Mouse (Mus musculus): ENCODE results near the gene Stac2. TPM values are rescaled to one million over a fixed set of nuclear protein-coding genes. Genes with fewer than 3 reads are reported as not detected.

The Stac2 gene
- polyA plus RNA-seq, 1 experiment from 2014 or later = 0.17 TPM

- ATAC-seq (ENCODE audit: insufficient number of reproducible peaks, low FRiP score, low TSS enrichment, low read depth) = no peak
- Histone ChIP-seq H3K9me3 (ENCODE audit: control insufficient read depth, low read length) (no peaks in the 10 kb centered on the region), H3K27ac (replicated peaks; ENCODE audit: low read depth, low read length) (no peak overlapping the region), H3K27me3 (ENCODE audit: control insufficient read depth, insufficient read depth, low read length) (no peaks in the 10 kb centered on the region), H3K9ac (ENCODE audit: low read length) (no peak overlapping the region), H3K4me3 (ENCODE audit: low read depth, low read length) (no peak overlapping the region), H3K4me2 (ENCODE audit: low read depth, severe bottlenecking) (no peak overlapping the region), H3K4me1 (ENCODE audit: control insufficient read depth, insufficient read depth, low read length) (peaks cover 15% of the 10 kb centered on the region), H3K36me3 (ENCODE audit: control insufficient read depth, insufficient read depth, low read length) (peaks cover 2% of the 10 kb centered on the region; the same call in 1 of the 2 replicates)
- WGBS = 65% methylated on average over 6 of the region's 6 CpGs
- DNase-seq (ENCODE audit: low spot score) = no peak
Measured at GRCm38 (mm10) chr11:98018222-98018621, 35.0 kb downstream of the Stac2 start.

- Histone ChIP-seq H3K9ac (ENCODE audit: low read length) (no peak overlapping the region), H3K27me3 (ENCODE audit: control insufficient read depth, insufficient read depth, low read length) (no peaks in the 10 kb centered on the region), H3K4me1 (ENCODE audit: control insufficient read depth, insufficient read depth, low read length) (peaks cover 15% of the 10 kb centered on the region), H3K4me3 (ENCODE audit: low read depth, low read length) (no peak overlapping the region), H3K9me3 (ENCODE audit: control insufficient read depth, low read length) (no peaks in the 10 kb centered on the region), H3K4me2 (ENCODE audit: low read depth, severe bottlenecking) (no peak overlapping the region), H3K36me3 (ENCODE audit: control insufficient read depth, insufficient read depth, low read length) (peaks cover 2% of the 10 kb centered on the region; the same call in 1 of the 2 replicates), H3K27ac (replicated peaks; ENCODE audit: low read depth, low read length) (no peak overlapping the region)
- DNase-seq (ENCODE audit: low spot score) (no peak), ATAC-seq (ENCODE audit: insufficient number of reproducible peaks, low FRiP score, low TSS enrichment, low read depth) (no peak)
- 61% methylated on average over 4 of the region's 4 CpGs for WGBS
Measured at GRCm38 (mm10) chr11:98016824-98017223, 36.4 kb downstream of the Stac2 start.

DNA sequence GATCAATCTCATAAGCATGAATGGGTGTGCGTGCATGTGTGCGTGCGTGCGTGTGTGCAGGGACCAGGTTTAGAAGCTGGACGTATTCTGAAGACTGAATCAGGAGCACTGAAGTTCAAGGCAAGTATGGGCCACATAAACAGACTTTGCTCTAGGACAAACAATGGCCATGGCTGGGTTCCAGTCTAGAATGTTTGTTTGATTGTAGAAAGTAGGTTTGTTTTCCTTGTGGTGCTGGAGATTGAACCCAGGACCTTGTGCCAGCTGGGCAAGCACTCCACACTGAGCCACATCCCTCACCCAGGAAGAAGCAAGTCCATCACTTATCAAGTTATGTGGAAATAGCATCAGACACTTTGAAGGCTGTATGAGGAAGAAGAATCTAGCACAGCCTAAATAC, 37.1 kb downstream of the Stac2 start:
- no peak overlapping the region for H3K9ac ChIP-seq (ENCODE audit: low read length)
- H3K36me3 ChIP-seq (ENCODE audit: control insufficient read depth, insufficient read depth, low read length) = peaks cover 2% of the 10 kb centered on the region; the same call in 1 of the 2 replicates
- no peak overlapping the region for H3K27ac ChIP-seq (replicated peaks; ENCODE audit: low read depth, low read length)
- no peaks in the 10 kb centered on the region for H3K27me3 ChIP-seq (ENCODE audit: control insufficient read depth, insufficient read depth, low read length)
- no peak overlapping the region for H3K4me2 ChIP-seq (ENCODE audit: low read depth, severe bottlenecking)
- no peaks in the 10 kb centered on the region for H3K9me3 ChIP-seq (ENCODE audit: control insufficient read depth, low read length)
- no peak for DNase-seq (ENCODE audit: low spot score)
- 95% methylated on average over 5 of the region's 5 CpGs for WGBS
- H3K4me3 ChIP-seq (ENCODE audit: low read depth, low read length) = no peak overlapping the region
- no peak for ATAC-seq (ENCODE audit: insufficient number of reproducible peaks, low FRiP score, low TSS enrichment, low read depth)
- H3K4me1 ChIP-seq (ENCODE audit: control insufficient read depth, insufficient read depth, low read length) = peaks cover 10% of the 10 kb centered on the region

GRCm38 (mm10) chr11:98012831-98013230, 40.4 kb downstream of the Stac2 start:
- Histone ChIP-seq H3K27ac (replicated peaks; ENCODE audit: low read depth, low read length) (no peak overlapping the region), H3K4me3 (ENCODE audit: low read depth, low read length) (no peak overlapping the region), H3K9me3 (ENCODE audit: control insufficient read depth, low read length) (no peaks in the 10 kb centered on the region), H3K36me3 (ENCODE audit: control insufficient read depth, insufficient read depth, low read length) (peaks cover 2% of the 10 kb centered on the region; the same call in 1 of the 2 replicates), H3K4me2 (ENCODE audit: low read depth, severe bottlenecking) (no peak overlapping the region), H3K4me1 (ENCODE audit: control insufficient read depth, insufficient read depth, low read length) (no peaks in the 10 kb centered on the region), H3K9ac (ENCODE audit: low read length) (no peak overlapping the region; the same call in 1 of the 2 replicates), H3K27me3 (ENCODE audit: control insufficient read depth, insufficient read depth, low read length) (no peaks in the 10 kb centered on the region)
- DNase-seq (ENCODE audit: low spot score) (no peak), ATAC-seq (ENCODE audit: insufficient number of reproducible peaks, low FRiP score, low TSS enrichment, low read depth) (no peak)
- 81% methylated on average over 10 of the region's 10 CpGs for WGBS

GRCm38 (mm10) chr11:98011716-98012115, 41.5 kb downstream of the Stac2 start:
- peaks cover 2% of the 10 kb centered on the region; the same call in 1 of the 2 replicates for H3K36me3 ChIP-seq (ENCODE audit: control insufficient read depth, insufficient read depth, low read length)
- H3K9ac ChIP-seq (ENCODE audit: low read length) = no peak overlapping the region
- 61% methylated on average over 9 of the region's 9 CpGs for WGBS
- H3K4me2 ChIP-seq (ENCODE audit: low read depth, severe bottlenecking) = no peak overlapping the region
- H3K4me3 ChIP-seq (ENCODE audit: low read depth, low read length) = no peak overlapping the region
- H3K27ac ChIP-seq (replicated peaks; ENCODE audit: low read depth, low read length) = no peak overlapping the region
- ATAC-seq (ENCODE audit: insufficient number of reproducible peaks, low FRiP score, low TSS enrichment, low read depth) (no peak), DNase-seq (ENCODE audit: low spot score) (no peak)
- H3K4me1 ChIP-seq (ENCODE audit: control insufficient read depth, insufficient read depth, low read length) = no peaks in the 10 kb centered on the region
- H3K9me3 ChIP-seq (ENCODE audit: control insufficient read depth, low read length) = no peaks in the 10 kb centered on the region
- no peaks in the 10 kb centered on the region for H3K27me3 ChIP-seq (ENCODE audit: control insufficient read depth, insufficient read depth, low read length)

- Histone ChIP-seq H3K9me3 (ENCODE audit: control insufficient read depth, low read length) (no peaks in the 10 kb centered on the region), H3K9ac (ENCODE audit: low read length) (no peak overlapping the region), H3K4me3 (ENCODE audit: low read depth, low read length) (no peak overlapping the region), H3K27me3 (ENCODE audit: control insufficient read depth, insufficient read depth, low read length) (no peaks in the 10 kb centered on the region), H3K27ac (replicated peaks; ENCODE audit: low read depth, low read length) (no peak overlapping the region), H3K4me2 (ENCODE audit: low read depth, severe bottlenecking) (no peak overlapping the region), H3K4me1 (ENCODE audit: control insufficient read depth, insufficient read depth, low read length) (peaks cover under 1% of the 10 kb centered on the region; the same call in 1 of the 2 replicates), H3K36me3 (ENCODE audit: control insufficient read depth, insufficient read depth, low read length) (no peaks in the 10 kb centered on the region; the same call in 1 of the 2 replicates)
- ATAC-seq (ENCODE audit: insufficient number of reproducible peaks, low FRiP score, low TSS enrichment, low read depth) (no peak), DNase-seq (ENCODE audit: low spot score) (no peak)
- 84% methylated on average over 11 of the region's 11 CpGs for WGBS
Measured at GRCm38 (mm10) chr11:98008087-98008486, 45.2 kb downstream of the Stac2 start.

GRCm38 (mm10) chr11:98005686-98006085, 47.6 kb downstream of the Stac2 start:
- Histone ChIP-seq H3K4me3 (ENCODE audit: low read depth, low read length) (no peak overlapping the region), H3K9me3 (ENCODE audit: control insufficient read depth, low read length) (no peaks in the 10 kb centered on the region), H3K36me3 (ENCODE audit: control insufficient read depth, insufficient read depth, low read length) (no peaks in the 10 kb centered on the region; the same call in 1 of the 2 replicates), H3K4me2 (ENCODE audit: low read depth, severe bottlenecking) (no peak overlapping the region), H3K27me3 (ENCODE audit: control insufficient read depth, insufficient read depth, low read length) (peaks cover 9% of the 10 kb centered on the region), H3K9ac (ENCODE audit: low read length) (no peak overlapping the region), H3K27ac (replicated peaks; ENCODE audit: low read depth, low read length) (no peak overlapping the region), H3K4me1 (ENCODE audit: control insufficient read depth, insufficient read depth, low read length) (peaks cover 15% of the 10 kb centered on the region)
- WGBS = 83% methylated on average over 10 of the region's 10 CpGs
- ATAC-seq (ENCODE audit: insufficient number of reproducible peaks, low FRiP score, low TSS enrichment, low read depth) (no peak), DNase-seq (ENCODE audit: low spot score) (no peak)

DNA sequence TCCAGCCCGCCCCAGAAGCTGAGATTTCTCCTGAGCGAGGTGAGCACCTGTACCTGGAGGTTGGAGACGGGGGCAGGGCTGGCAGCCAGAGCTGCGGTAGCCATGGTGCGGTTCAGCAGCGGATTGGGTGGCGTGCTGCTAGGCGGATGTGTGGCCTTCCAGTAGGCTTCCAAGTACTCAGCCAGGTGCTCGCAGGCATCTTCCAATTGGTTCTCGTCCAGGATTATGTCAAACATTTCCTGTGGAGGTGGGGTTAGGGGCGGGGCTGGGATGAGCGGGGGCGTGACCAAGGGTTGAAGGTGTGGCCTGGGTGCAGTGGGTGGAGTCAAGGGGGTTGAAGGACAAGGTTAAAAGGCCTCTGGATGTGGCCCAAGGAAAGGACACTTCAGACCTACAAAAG, 48.2 kb downstream of the Stac2 start:
- DNase-seq (ENCODE audit: low spot score) = no peak
- no peak for ATAC-seq (ENCODE audit: insufficient number of reproducible peaks, low FRiP score, low TSS enrichment, low read depth)
- no peaks in the 10 kb centered on the region; the same call in 1 of the 2 replicates for H3K36me3 ChIP-seq (ENCODE audit: control insufficient read depth, insufficient read depth, low read length)
- peaks cover 18% of the 10 kb centered on the region for H3K4me1 ChIP-seq (ENCODE audit: control insufficient read depth, insufficient read depth, low read length)
- H3K4me2 ChIP-seq (ENCODE audit: low read depth, severe bottlenecking) = no peak overlapping the region
- 27% methylated on average over 13 of the region's 13 CpGs for WGBS
- H3K9me3 ChIP-seq (ENCODE audit: control insufficient read depth, low read length) = no peaks in the 10 kb centered on the region
- H3K27me3 ChIP-seq (ENCODE audit: control insufficient read depth, insufficient read depth, low read length) = peaks cover 12% of the 10 kb centered on the region
- no peak overlapping the region for H3K4me3 ChIP-seq (ENCODE audit: low read depth, low read length)
- H3K9ac ChIP-seq (ENCODE audit: low read length) = no peak overlapping the region
- H3K27ac ChIP-seq (replicated peaks; ENCODE audit: low read depth, low read length) = no peak overlapping the region

- DNase-seq (ENCODE audit: low spot score) = no peak
- peaks cover 12% of the 10 kb centered on the region for H3K27me3 ChIP-seq (ENCODE audit: control insufficient read depth, insufficient read depth, low read length)
Measured at GRCm38 (mm10) chr11:98004161-98004560, 49.1 kb downstream of the Stac2 start.

More at GRCm38 (mm10) chr11:98004161-98004560, 49.1 kb downstream of the Stac2 start:
- ATAC-seq (ENCODE audit: insufficient number of reproducible peaks, low FRiP score, low TSS enrichment, low read depth) = no peak
- H3K4me3 ChIP-seq (ENCODE audit: low read depth, low read length) = no peak overlapping the region
- H3K9ac ChIP-seq (ENCODE audit: low read length) = no peak overlapping the region; the same call in 1 of the 2 replicates
- H3K9me3 ChIP-seq (ENCODE audit: control insufficient read depth, low read length) = no peaks in the 10 kb centered on the region
- H3K27ac ChIP-seq (replicated peaks; ENCODE audit: low read depth, low read length) = no peak overlapping the region
- peaks cover 18% of the 10 kb centered on the region for H3K4me1 ChIP-seq (ENCODE audit: control insufficient read depth, insufficient read depth, low read length)
- H3K4me2 ChIP-seq (ENCODE audit: low read depth, severe bottlenecking) = no peak overlapping the region
- 87% methylated on average over 8 of the region's 8 CpGs for WGBS
- no peaks in the 10 kb centered on the region for H3K36me3 ChIP-seq (ENCODE audit: control insufficient read depth, insufficient read depth, low read length)

All from limb, embryonic 11.5 days (tissue).